Mouse (Mus musculus): ENCODE results near the gene Ormdl3. TPM values are rescaled to one million over a fixed set of nuclear protein-coding genes. Genes with fewer than 3 reads are reported as not detected.

The Ormdl3 gene
- total and polyA plus RNA-seq, 3 experiments = 32.5 to 45.1 (median 32.9) TPM

- Histone ChIP-seq H3K4me1 (ENCODE audit: control insufficient read depth in 1 of 2, insufficient read depth in 2 of 2) (peaks cover 16 to 28% of the 10 kb centered on the region in 2 experiments), H3K79me2 (replicated peaks; ENCODE audit: control insufficient read depth, extremely low read depth, insufficient read depth, poor library complexity, severe bottlenecking) (peaks cover 17% of the 10 kb centered on the region), H3K9ac (ENCODE audit: insufficient read depth, low read depth) (no peak overlapping the region), H3K27ac (ENCODE audit: insufficient read depth, low read depth) (no peak overlapping the region), H3K9me3 (replicated peaks; ENCODE audit: low read length) (no peaks in the 10 kb centered on the region), H3K36me3 (replicated peaks in 1 of 2; ENCODE audit: control insufficient read depth in 1 of 2, insufficient read depth in 1 of 2, low read length in 1 of 2) (peaks cover 35 to 56% of the 10 kb centered on the region in 2 experiments), H3K27me3 (replicated peaks) (no peaks in the 10 kb centered on the region), H3K4me2 (ENCODE audit: insufficient read depth, low read depth, poor library complexity, severe bottlenecking) (no peak overlapping the region), H3K4me3 (replicated peaks in 1 of 3; ENCODE audit: low read depth in 2 of 3, low read length in 2 of 3, poor library complexity in 1 of 3) (no peak overlapping the region)
- no peak for DNase-seq (ENCODE audit: extremely low read depth)
- dilution Hi-C loops (cut with MboI; ENCODE audit: extremely low pct_ligation_motif_present, extremely low pct_unique_long_range_greater_than_20kb, low sequenced_read_pairs) (no loop called here), in situ Hi-C loops (cut with MboI; ENCODE audit: low pct_ligation_motif_present, low pct_unique_long_range_greater_than_20kb, low sequenced_read_pairs) (no loop called here)
- TF ChIP-seq ZKSCAN1 (IDR thresholded peaks at IDR 0.05; ENCODE audit: borderline replicate concordance, low read depth, low read length) = no peak
- no peak for TF ChIP-seq CTCF (conservative IDR thresholded peaks at IDR 0.05 in 1 of 2, IDR thresholded peaks at IDR 0.05 in 1 of 2; ENCODE audit: low read depth in 2 of 2, low read length in 2 of 2)
- no peak for TF ChIP-seq MAZ (IDR thresholded peaks at IDR 0.05; ENCODE audit: low read depth, low read length)
- TF ChIP-seq E2F4 (IDR thresholded peaks at IDR 0.05; ENCODE audit: insufficient replicate concordance, low read depth, low read length) = no peak
- TF ChIP-seq TCF12 (IDR thresholded peaks at IDR 0.05; ENCODE audit: low read depth, low read length) = no peak
- TF ChIP-seq MAFK (IDR thresholded peaks at IDR 0.05; ENCODE audit: insufficient replicate concordance, low read length) = no peak
Measured at GRCm38 (mm10) chr11:98583265-98583552, 4.0 kb downstream of the Ormdl3 start.

GRCm38 (mm10) chr11:98582551-98583264 lies 4.5 kb downstream of the Ormdl3 start:
- Histone ChIP-seq H3K4me2 (ENCODE audit: insufficient read depth, low read depth, poor library complexity, severe bottlenecking) (no peak overlapping the region), H3K27ac (ENCODE audit: insufficient read depth, low read depth) (no peak overlapping the region), H3K9ac (ENCODE audit: insufficient read depth, low read depth) (no peak overlapping the region), H3K79me2 (replicated peaks; ENCODE audit: control insufficient read depth, extremely low read depth, insufficient read depth, poor library complexity, severe bottlenecking) (peaks cover 17% of the 10 kb centered on the region), H3K27me3 (replicated peaks) (no peaks in the 10 kb centered on the region), H3K9me3 (replicated peaks; ENCODE audit: low read length) (peaks cover 1% of the 10 kb centered on the region), H3K36me3 (replicated peaks in 1 of 2; ENCODE audit: control insufficient read depth in 1 of 2, insufficient read depth in 1 of 2, low read length in 1 of 2) (peaks cover 35 to 56% of the 10 kb centered on the region in 2 experiments), H3K4me1 (ENCODE audit: control insufficient read depth in 1 of 2, insufficient read depth in 2 of 2) (peaks cover 16 to 26% of the 10 kb centered on the region in 2 experiments), H3K4me3 (replicated peaks in 1 of 3; ENCODE audit: low read depth in 2 of 3, low read length in 2 of 3, poor library complexity in 1 of 3) (no peak overlapping the region)
- dilution Hi-C loops (cut with MboI; ENCODE audit: extremely low pct_ligation_motif_present, extremely low pct_unique_long_range_greater_than_20kb, low sequenced_read_pairs) (no loop called here), in situ Hi-C loops (cut with MboI; ENCODE audit: low pct_ligation_motif_present, low pct_unique_long_range_greater_than_20kb, low sequenced_read_pairs) (no loop called here)
- no peak for TF ChIP-seq TCF12 (IDR thresholded peaks at IDR 0.05; ENCODE audit: low read depth, low read length)
- no peak for TF ChIP-seq MXI1 (IDR thresholded peaks at IDR 0.05; ENCODE audit: low read depth, low read length)
- DNase-seq (ENCODE audit: extremely low read depth) = no peak

GRCm38 (mm10) chr11:98582030-98582388 lies 5.2 kb downstream of the Ormdl3 start:
- in situ Hi-C loops (cut with MboI; ENCODE audit: low pct_ligation_motif_present, low pct_unique_long_range_greater_than_20kb, low sequenced_read_pairs) (no loop called here), dilution Hi-C loops (cut with MboI; ENCODE audit: extremely low pct_ligation_motif_present, extremely low pct_unique_long_range_greater_than_20kb, low sequenced_read_pairs) (no loop called here)
- no peak overlapping the region for H3K4me2 ChIP-seq (ENCODE audit: insufficient read depth, low read depth, poor library complexity, severe bottlenecking)
- H3K36me3 ChIP-seq (replicated peaks in 1 of 2; ENCODE audit: control insufficient read depth in 1 of 2, insufficient read depth in 1 of 2, low read length in 1 of 2) = peaks cover 35 to 58% of the 10 kb centered on the region in 2 experiments
- no peak for DNase-seq (ENCODE audit: extremely low read depth)
- no peaks in the 10 kb centered on the region for H3K27me3 ChIP-seq (replicated peaks)
- H3K4me3 ChIP-seq (replicated peaks in 1 of 3; ENCODE audit: low read depth in 2 of 3, low read length in 2 of 3, poor library complexity in 1 of 3) = no peak overlapping the region
- peaks cover 16 to 23% of the 10 kb centered on the region in 2 experiments for H3K4me1 ChIP-seq (ENCODE audit: control insufficient read depth in 1 of 2, insufficient read depth in 2 of 2)
- H3K27ac ChIP-seq (ENCODE audit: insufficient read depth, low read depth) = no peak overlapping the region
- no peak for TF ChIP-seq ZKSCAN1 (IDR thresholded peaks at IDR 0.05; ENCODE audit: borderline replicate concordance, low read depth, low read length)
- TF ChIP-seq KAT2A (IDR thresholded peaks at IDR 0.05; ENCODE audit: insufficient replicate concordance, low read length) = no peak
- TF ChIP-seq MXI1 (IDR thresholded peaks at IDR 0.05; ENCODE audit: low read depth, low read length) = no peak
- TF ChIP-seq CTCF (conservative IDR thresholded peaks at IDR 0.05 in 1 of 2, IDR thresholded peaks at IDR 0.05 in 1 of 2; ENCODE audit: low read depth in 2 of 2, low read length in 2 of 2) = no peak
- TF ChIP-seq MAZ (IDR thresholded peaks at IDR 0.05; ENCODE audit: low read depth, low read length) = no peak
- no peak for TF ChIP-seq ELF1 (IDR thresholded peaks at IDR 0.05; ENCODE audit: low read depth, low read length)
- TF ChIP-seq SMC3 (IDR thresholded peaks at IDR 0.05; ENCODE audit: low read depth, low read length) = no peak
- no peak for TF ChIP-seq MYC (IDR thresholded peaks at IDR 0.05; ENCODE audit: low read depth, low read length)
- no peak for TF ChIP-seq POLR2A (IDR thresholded peaks at IDR 0.05; ENCODE audit: low read depth, low read length)
- TF ChIP-seq SIN3A (IDR thresholded peaks at IDR 0.05; ENCODE audit: low read length) = no peak
- TF ChIP-seq E2F4 (IDR thresholded peaks at IDR 0.05; ENCODE audit: insufficient replicate concordance, low read depth, low read length) = no peak
- TF ChIP-seq USF2 (conservative IDR thresholded peaks at IDR 0.05; ENCODE audit: low read depth, low read length) = no peak
- no peak for TF ChIP-seq MEF2A (IDR thresholded peaks at IDR 0.05; ENCODE audit: borderline replicate concordance, low read depth, low read length)
- TF ChIP-seq NRF1 (IDR thresholded peaks at IDR 0.05; ENCODE audit: low read depth, low read length) = no peak
- no peak for TF ChIP-seq TCF12 (IDR thresholded peaks at IDR 0.05; ENCODE audit: low read depth, low read length)
- no peak for TF ChIP-seq TBP (conservative IDR thresholded peaks at IDR 0.05; ENCODE audit: low read depth, low read length)
- no peak overlapping the region for H3K9ac ChIP-seq (ENCODE audit: insufficient read depth, low read depth)
- peaks cover 2% of the 10 kb centered on the region for H3K9me3 ChIP-seq (replicated peaks; ENCODE audit: low read length)
- H3K79me2 ChIP-seq (replicated peaks; ENCODE audit: control insufficient read depth, extremely low read depth, insufficient read depth, poor library complexity, severe bottlenecking) = peaks cover 17% of the 10 kb centered on the region
